Mouse (Mus musculus) limb, embryonic 14.5 days (tissue): ENCODE measurements around the gene Upf1. TPM values are rescaled to one million over a fixed set of nuclear protein-coding genes. Genes with fewer than 3 reads are reported as not detected.
A peak's percentile ranks its signal among the peaks of the same experiment; 100 is the strongest.

Experiments
- ATAC-seq: fragments of 200-750 bp; cut with Nextera tagmentation; 2 replicates; pipeline ENCODE4 v1.8.0; 2017; ENCODE audit warnings: low read depth, moderate number of reproducible peaks, moderate TSS enrichment; ENCODE audit not compliant: low FRiP score
- DNase-seq: peaks from one replicate; pipeline ENCODE4 v3.0.0-alpha.2; 2015; ENCODE audit warnings: low spot score
- H3K27ac ChIP-seq: fragments of 300-500 bp; sonication (generic); replicated peaks from 2 replicates; pipeline ENCODE4 v1.5.1; 2014; ENCODE audit warnings: low read depth, mild to moderate bottlenecking, low read length, moderate library complexity, mixed read lengths
- H3K27me3 ChIP-seq: fragments of 300-500 bp; sonication (generic); 2 replicates; pipeline ENCODE4 v1.6.1; 2014; ENCODE audit warnings: low read length, mixed read lengths; ENCODE audit not compliant: control insufficient read depth, insufficient read depth
- H3K36me3 ChIP-seq: fragments of 300-500 bp; sonication (generic); 2 replicates; pipeline ENCODE4 v1.6.1; 2014; ENCODE audit warnings: mild to moderate bottlenecking, low read length, moderate library complexity, mixed read lengths; ENCODE audit not compliant: control insufficient read depth, insufficient read depth
- H3K4me1 ChIP-seq: fragments of 300-500 bp; sonication (generic); 2 replicates; pipeline ENCODE4 v1.6.1; 2014; ENCODE audit warnings: antibody characterized with exemption, low read length, mixed read lengths; ENCODE audit not compliant: control insufficient read depth, insufficient read depth
- H3K4me2 ChIP-seq: fragments of 300-500 bp; sonication (generic); replicated peaks from 2 replicates; pipeline ENCODE4 v1.6.1; 2014; ENCODE audit warnings: low read depth, mild to moderate bottlenecking, low read length, moderate library complexity; ENCODE audit not compliant: severe bottlenecking
- H3K4me3 ChIP-seq: fragments of 300-500 bp; sonication (generic); replicated peaks from 2 replicates; pipeline ENCODE4 v1.5.1; 2014; ENCODE audit warnings: low read length
- H3K9ac ChIP-seq: fragments of 300-500 bp; sonication (generic); 2 replicates; pipeline ENCODE4 v1.6.1; 2014; ENCODE audit warnings: mild to moderate bottlenecking, low read depth, low read length, moderate library complexity; ENCODE audit not compliant: severe bottlenecking
- H3K9me3 ChIP-seq: fragments of 300-500 bp; sonication (generic); 2 replicates; pipeline ENCODE4 v1.6.1; 2016; ENCODE audit warnings: low read length; ENCODE audit not compliant: control insufficient read depth
- POLR2A ChIP-seq: fragments of 200-500 bp; IDR thresholded peaks from 2 replicates; pipeline ENCODE4 v1.8.0; 2012; ENCODE audit warnings: inconsistent platforms, mild to moderate bottlenecking, moderate library complexity, borderline replicate concordance; ENCODE audit not compliant: insufficient read depth, insufficient read length; ENCODE audit errors: extremely low read depth
- WGBS: fragments of 180-500 bp; shearing (Covaris S2); extraction: QIAGEN DNeasy Blood & Tissue Kit; methylation state at CpG from one replicate; pipeline ENCODE4 v1.1.7; 2014; 5-methylcytosine and 5-hydroxymethylcytosine counted together
- polyA plus RNA-seq, 2 experiments: library from polyadenylated mRNA; depleted of rRNA in 1 of 2; stranded (reverse) in 1 of 2; unstranded in 1 of 2; fragments of >200 nt; fragmentation: Nextera tagmentation in 1 of 2; extraction: Ambion mirVana in 1 of 2; gene quantifications; 2 replicates each; pipeline versions ENCODE4 v1.2.1 to v1.2.3; 2012 to 2014

Upf1 gene
- polyA plus RNA-seq, 2 experiments: 22.3 to 39.0 TPM

DNA sequence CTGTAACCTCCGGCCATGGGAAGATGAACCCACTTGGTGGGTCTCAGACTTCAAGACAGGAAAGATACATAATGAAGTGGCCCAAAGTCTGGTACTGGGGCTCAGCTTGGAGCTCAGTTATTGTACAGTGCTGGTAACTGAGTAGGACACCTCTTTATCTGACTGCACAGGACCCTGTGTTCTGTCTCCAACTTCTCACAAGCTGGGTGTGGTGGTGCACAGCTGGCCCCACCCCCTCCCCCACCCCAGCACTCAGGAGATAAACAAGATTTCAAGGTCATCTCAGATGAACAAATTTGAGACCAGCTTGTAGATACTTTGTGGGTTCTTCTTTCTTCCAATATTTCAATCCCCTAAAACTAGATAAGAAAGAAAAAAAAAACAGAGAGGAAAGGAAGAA, 3.0 kb upstream of the Upf1 start:
- no peak for TF ChIP-seq POLR2A
- H3K9me3 ChIP-seq: no peaks in the 10 kb centered on the region
- no peak overlapping the region for H3K27ac ChIP-seq
- ATAC-seq (no peak), DNase-seq (no peak)
- H3K4me2 ChIP-seq: no peak overlapping the region
- peaks cover under 1% of the 10 kb centered on the region; the same call in 1 of the 2 replicates for H3K36me3 ChIP-seq
- no peak overlapping the region for H3K4me3 ChIP-seq
- 85% methylated on average over 1 of the region's 1 CpGs for WGBS
- peaks cover 16% of the 10 kb centered on the region for H3K4me1 ChIP-seq
- no peak overlapping the region for H3K9ac ChIP-seq
- no peaks in the 10 kb centered on the region for H3K27me3 ChIP-seq

DNA sequence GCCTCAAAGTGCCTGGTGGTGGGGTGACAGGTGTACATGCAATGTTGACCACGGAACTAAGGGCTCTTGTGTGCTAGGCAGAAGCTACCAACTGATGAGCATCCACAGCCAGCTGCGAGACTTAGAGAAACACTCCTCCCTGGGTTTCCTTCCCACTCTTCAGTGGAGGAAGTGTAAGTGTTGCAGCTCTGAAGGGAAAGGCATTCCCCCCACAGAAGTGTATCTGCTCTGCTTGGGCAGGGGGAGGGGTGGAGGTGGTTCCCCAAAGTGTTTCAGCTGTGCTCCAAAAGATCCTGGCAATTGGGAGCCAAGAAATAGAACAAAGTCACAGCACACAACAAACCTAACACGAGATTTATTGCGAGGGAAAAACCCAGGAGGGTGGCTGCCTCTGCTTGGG, 926 bp upstream of the Upf1 start:
- TF ChIP-seq POLR2A: no peak
- H3K4me1 ChIP-seq: peaks cover 25% of the 10 kb centered on the region
- peak overlapping the region; percentile 11; the same call in 1 of the 2 replicates for H3K27ac ChIP-seq
- no peaks in the 10 kb centered on the region for H3K27me3 ChIP-seq
- peak overlapping the region; percentile 50 for H3K4me2 ChIP-seq
- no peak overlapping the region for H3K9ac ChIP-seq
- ATAC-seq (no peak), DNase-seq (no peak)
- H3K4me3 ChIP-seq: peak overlapping the region; percentile 99
- H3K36me3 ChIP-seq: peaks cover 18% of the 10 kb centered on the region
- H3K9me3 ChIP-seq: no peaks in the 10 kb centered on the region
- 65% methylated on average over 4 of the region's 4 CpGs for WGBS

- Histone ChIP-seq H3K4me2 (peak overlapping the region; percentile 95), H3K9me3 (no peaks in the 10 kb centered on the region), H3K4me1 (peaks cover 28% of the 10 kb centered on the region), H3K27me3 (no peaks in the 10 kb centered on the region), H3K4me3 (peak overlapping the region; percentile 99), H3K36me3 (peaks cover 26% of the 10 kb centered on the region), H3K27ac (peak overlapping the region; percentile 83), H3K9ac (peak overlapping the region; percentile 93)
- peak; percentile 56 for ATAC-seq
- no peak for DNase-seq
- TF ChIP-seq POLR2A: no peak
- WGBS: 0% methylated on average over 38 of the region's 64 CpGs
Observed at GRCm38 (mm10) chr8:70352657-70353151, 374 bp downstream of the Upf1 start.

GRCm38 (mm10) chr8:70352000-70352384, 1.1 kb downstream of the Upf1 start:
- DNase-seq: no peak
- no peak for ATAC-seq
- Histone ChIP-seq H3K9ac (peak overlapping the region; percentile 93), H3K4me1 (peaks cover 28% of the 10 kb centered on the region), H3K4me3 (peak overlapping the region; percentile 99), H3K27ac (no peak overlapping the region), H3K36me3 (peaks cover 27% of the 10 kb centered on the region), H3K9me3 (no peaks in the 10 kb centered on the region), H3K4me2 (peak overlapping the region; percentile 95), H3K27me3 (no peaks in the 10 kb centered on the region)
- no peak for TF ChIP-seq POLR2A
- 24% methylated on average over 3 of the region's 3 CpGs for WGBS

DNA sequence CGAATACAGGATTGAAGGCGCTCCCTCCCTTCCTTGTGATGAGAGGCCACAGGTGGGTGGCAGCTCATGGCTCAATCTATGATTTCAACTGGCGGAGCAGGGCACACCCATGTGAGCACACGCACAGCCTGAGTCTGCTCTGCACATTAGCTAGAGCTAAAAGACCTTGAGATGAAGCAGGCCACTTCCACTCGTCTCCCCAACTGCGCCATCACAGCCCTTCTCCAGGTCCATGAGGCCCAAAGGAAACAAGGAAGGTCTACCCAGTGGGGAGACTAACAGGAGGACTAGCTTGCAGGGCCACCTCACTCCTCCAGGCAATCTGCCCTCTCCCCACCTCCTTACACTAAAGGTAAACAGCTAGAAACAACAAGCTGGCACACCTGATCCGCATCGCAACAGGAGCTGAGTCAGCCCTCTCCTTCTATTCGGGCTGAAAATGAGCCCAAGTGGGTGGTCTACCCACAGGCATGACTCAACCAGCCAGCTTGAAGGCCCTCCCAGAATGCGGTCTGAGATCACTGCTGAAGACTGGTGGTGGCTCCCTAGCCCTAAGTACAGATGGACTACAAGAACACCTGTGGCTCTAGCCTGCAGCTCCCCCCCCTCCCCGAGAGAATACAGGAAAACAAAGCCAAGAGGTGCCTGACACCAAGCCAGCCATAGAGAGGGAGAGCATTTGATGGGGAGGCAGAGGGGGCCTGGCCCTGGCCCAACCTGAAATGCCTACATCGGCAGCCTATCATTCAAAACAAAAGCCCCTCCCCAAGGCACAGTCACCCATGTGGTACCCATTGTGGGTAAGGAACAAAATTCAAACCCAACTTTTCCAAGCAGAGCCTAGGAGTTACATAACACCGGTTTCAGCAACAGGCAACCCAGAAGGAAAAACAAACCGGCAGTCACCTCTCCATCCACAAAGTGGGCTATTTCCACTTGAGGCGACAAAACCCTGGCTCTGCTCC, 1.8 kb downstream of the Upf1 start:
- Histone ChIP-seq H3K27me3 (no peaks in the 10 kb centered on the region), H3K4me1 (peaks cover 28% of the 10 kb centered on the region), H3K4me2 (peak overlapping the region; percentile 95), H3K9ac (peak overlapping the region; percentile 93), H3K4me3 (peak overlapping the region; percentile 99), H3K36me3 (peaks cover 34% of the 10 kb centered on the region), H3K27ac (no peak overlapping the region), H3K9me3 (no peaks in the 10 kb centered on the region)
- ATAC-seq (no peak), DNase-seq (no peak)
- TF ChIP-seq POLR2A: no peak
- WGBS: 39% methylated on average over 15 of the region's 15 CpGs
